Mouse (Mus musculus): ENCODE data around the gene Foxf1.

Foxf1 gene

GRCm38 (mm10) chr8:121084210-121084951 is at the start of gene Foxf1:
Gene Foxf1 (plus strand): TSS chr8:121084386.
- no peak for DNase-seq (ENCODE audit: low spot score)

- no peak for DNase-seq (ENCODE audit: low spot score)
These were observed 48.6 kb upstream of the Foxf1 start for GRCm38 (mm10) chr8:121035611-121036010.

- no peak for DNase-seq (ENCODE audit: low spot score)
These were observed 40.3 kb upstream of the Foxf1 start for GRCm38 (mm10) chr8:121043719-121044440.

GRCm38 (mm10) chr8:121047441-121047840 is 36.7 kb upstream of the Foxf1 start:
- DNase-seq (ENCODE audit: low spot score), result no peak

DNA sequence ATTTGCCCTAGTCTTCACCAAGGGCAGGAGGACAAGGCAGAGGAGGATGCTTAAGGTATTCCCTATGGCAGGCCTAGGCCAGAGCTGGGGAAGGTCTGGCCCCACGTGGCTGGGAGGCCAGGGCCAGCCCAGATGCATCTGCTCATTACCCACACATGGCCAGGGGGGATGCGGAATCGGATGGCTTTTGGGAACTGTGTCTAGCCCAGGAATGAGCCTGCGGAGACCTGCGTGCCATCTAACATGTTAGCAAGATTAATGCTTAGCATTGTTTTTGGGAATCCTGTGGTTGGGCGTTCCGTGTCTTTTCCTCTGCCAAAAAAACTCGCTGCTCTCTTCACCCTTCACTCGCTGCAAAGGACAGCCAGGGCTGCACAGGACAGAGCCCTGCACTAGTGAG is 26.1 kb upstream of the Foxf1 start:
- DNase-seq (ENCODE audit: low spot score), result no peak

DNA sequence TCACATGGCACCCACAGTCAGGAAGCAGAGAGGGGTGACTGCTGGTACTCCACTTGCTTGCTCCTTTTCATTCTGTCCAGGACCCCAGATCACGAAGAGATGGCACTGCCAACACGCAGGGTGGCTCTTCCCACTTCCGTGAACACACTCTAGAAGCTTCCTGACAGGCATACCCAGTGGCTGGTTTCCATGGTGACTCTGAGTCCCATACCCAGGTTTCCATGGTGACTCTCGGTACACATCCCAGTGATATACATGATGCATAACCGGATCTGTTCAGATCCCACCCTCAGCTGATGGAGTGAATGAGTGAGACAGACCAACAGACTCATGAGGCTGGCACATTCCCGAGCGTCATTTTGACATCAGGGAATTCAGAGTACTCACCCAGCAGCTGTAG is 25.1 kb upstream of the Foxf1 start:
- no peak for DNase-seq (ENCODE audit: low spot score)

GRCm38 (mm10) chr8:121062521-121062920 is 21.7 kb upstream of the Foxf1 start:
- no peak for DNase-seq (ENCODE audit: low spot score)

DNA sequence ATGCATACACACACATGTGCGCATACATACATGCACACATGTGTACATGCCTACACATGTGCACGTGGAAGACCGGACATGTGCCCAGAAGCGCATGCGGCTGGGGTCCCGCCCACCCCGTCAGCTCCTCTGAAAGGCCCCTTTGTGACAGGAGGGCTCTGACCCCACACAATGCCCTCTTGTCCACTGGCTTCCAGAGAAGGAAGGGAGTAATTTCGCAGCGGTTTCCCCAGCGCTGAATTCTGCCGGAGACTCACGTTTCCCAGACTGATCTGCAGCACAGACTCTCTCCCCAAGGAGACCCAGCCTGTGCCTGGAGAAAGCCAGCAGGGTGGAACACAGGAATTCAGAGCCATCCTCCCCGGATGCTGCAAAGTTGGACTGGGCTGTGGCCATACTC is 20.5 kb upstream of the Foxf1 start:
- DNase-seq (ENCODE audit: low spot score), result no peak

GRCm38 (mm10) chr8:121071454-121071853 is 12.7 kb upstream of the Foxf1 start:
- DNase-seq (ENCODE audit: low spot score), result no peak

DNA sequence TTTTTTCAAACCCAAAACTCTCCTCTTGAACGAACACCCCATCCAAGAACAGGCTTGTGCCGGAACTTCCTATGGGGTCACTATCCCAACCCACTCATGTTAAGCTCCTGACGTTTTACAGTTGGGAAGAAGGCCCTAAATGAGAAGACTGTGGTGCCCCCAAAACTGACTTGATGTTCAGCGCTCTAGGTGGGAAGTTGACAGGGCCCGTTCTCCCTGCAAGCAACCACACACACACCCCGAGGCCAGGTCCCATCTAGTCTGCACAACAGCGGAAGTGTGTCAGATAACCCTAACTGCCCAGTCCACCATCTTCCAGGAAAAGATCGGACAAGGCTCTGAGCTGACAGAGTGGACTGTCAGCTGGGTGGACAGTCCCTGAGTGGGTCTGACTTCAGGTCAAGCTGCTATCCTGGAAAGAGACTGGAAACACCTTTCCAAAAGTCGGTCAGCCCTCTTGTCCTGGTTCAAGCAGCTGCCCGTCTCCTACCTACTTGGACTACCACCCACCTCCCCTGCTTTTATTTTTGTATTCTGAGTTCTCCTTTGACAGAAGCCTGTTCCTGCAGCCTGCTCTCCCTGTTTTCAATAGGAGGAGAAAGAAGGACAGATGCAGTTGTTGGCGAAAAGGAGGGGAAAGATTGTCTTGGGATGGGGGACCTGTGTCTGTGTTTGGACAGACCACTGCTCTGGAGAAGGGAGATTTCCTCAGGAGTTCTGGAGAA is 11.6 kb upstream of the Foxf1 start:
- no peak for DNase-seq (ENCODE audit: low spot score)

DNA sequence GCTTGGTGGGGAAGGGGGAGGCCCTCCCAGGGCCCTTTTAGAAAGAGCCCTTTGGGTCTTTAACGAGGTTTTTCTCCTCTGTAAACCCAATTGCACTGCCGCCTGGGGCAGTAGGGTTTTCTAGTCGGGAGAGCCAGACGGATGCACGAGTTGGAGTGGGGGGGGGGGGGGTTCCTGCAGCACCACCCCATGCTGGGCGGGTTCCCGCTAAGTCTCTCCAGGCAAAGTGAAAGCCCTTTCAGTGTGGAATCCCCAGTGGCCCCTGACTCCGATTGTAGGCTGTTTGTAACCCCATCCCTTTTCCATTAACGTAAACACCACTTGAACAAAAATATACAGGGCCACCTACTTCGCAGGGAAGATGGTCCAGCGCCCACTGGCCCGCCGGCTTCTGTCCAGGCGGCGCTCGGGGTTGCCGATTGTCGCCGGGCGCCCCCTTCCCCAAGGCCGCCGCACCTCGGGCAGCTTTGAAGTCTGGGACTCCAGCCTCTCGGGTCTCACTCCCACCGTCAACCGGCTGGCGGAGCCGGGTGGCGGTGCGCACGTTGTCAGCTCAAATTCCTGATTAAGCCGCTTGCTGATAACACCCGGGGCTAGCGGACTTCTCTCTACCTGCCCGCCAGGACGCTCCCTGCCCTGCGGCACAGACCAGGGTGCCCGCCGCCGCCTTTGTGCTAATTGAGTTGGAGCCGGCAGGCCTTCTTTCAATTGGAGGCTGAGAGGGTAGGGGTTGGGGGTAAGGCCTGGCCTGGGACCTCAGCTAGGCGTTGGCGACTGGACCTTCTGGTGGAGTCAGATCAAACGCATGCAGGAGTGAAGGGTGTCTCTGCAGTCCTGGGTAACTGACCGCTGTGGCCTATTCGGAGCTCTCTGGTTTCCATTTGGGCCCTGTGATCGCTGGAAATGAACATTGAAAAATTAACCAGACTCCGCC is 10.7 kb upstream of the Foxf1 start:
- DNase-seq (ENCODE audit: low spot score), result no peak

- no peak for DNase-seq (ENCODE audit: low spot score)
These were observed 9.9 kb upstream of the Foxf1 start for GRCm38 (mm10) chr8:121074108-121074847.

- DNase-seq (ENCODE audit: low spot score), result no peak
These were observed 9.4 kb upstream of the Foxf1 start for GRCm38 (mm10) chr8:121074848-121075145.

DNA sequence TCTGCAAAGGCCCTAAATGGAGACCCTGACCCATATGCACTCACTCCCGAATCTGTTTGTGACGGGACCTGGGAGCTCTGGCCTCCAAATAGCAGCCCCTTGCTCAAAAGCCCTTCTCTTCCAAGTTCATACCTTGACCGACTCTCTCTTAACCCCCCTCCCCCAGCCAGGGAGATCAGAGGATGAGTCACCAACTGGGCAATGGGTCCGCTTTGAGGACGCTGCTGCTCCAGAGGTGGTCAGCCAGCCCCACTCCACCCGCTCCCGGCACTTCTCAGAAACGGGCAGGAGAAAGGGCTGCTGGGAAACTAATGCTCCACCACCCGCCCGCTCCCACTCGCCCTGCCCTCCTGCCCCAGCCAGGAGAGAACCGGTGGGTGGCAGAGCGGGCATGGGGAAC is 8.2 kb upstream of the Foxf1 start:
- DNase-seq (ENCODE audit: low spot score), result no peak

- no peak for DNase-seq (ENCODE audit: low spot score)
These were observed 7.6 kb upstream of the Foxf1 start for GRCm38 (mm10) chr8:121076555-121076954.

- no peak for DNase-seq (ENCODE audit: low spot score)
These were observed 5.5 kb upstream of the Foxf1 start for GRCm38 (mm10) chr8:121078721-121079120.

GRCm38 (mm10) chr8:121079201-121079600 is 5.0 kb upstream of the Foxf1 start:
- DNase-seq (ENCODE audit: low spot score), result no peak

DNA sequence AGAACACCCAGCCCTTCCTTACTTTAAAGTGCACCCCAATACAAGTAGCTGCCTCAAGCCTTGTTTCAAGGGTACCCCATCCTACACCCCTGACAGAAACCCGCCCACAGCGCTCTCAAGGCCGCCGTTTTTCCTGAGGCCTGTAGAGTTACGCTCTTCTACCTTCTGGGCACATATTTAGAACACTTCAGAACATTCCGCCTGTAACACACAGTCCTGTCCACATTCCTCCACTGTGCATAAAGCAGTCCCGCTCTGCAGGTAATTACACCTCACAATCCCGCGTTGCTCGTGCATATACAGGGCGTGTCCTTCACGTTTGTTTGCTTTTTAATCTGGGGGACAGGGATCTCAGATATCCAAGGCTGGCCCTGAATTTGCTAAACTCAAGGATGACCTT is 4.2 kb upstream of the Foxf1 start:
- no peak for DNase-seq (ENCODE audit: low spot score)

DNA sequence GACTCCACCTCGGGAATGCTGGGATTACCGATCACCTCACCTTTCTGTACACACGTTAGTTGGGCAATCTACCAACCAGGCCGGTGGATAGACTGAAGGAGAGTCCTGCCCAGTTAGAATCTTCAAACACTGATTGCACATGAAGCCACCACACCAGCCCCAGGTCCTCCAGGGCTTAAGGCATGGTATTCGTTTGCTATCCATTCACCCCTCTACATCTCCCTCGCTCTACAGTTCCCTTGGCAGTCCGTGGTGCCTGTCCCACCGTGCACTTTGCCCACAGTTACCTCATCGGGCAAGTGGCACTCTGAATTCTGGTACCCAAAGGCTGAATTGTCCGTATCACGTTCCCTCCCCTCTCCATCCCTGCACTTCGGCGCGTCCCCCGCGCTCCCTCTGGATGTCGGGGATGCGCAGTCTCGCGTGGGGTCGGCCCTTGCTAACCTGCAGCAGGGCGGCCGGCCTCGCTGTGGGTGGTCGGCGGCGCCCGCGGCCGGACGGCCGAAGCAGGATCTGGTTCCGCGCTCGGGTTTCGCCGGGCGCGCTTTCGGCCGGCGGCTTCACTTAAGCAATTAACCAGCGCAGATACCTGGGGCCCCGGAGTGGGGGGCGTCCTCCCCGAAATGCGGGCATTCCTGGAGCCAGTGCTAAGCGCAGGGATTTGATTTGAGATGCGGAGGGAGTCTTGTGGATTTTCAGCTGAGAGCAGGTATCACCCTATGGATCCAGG is 3.7 kb upstream of the Foxf1 start:
- no peak for DNase-seq (ENCODE audit: low spot score)

GRCm38 (mm10) chr8:121081398-121081797 is 2.8 kb upstream of the Foxf1 start:
- DNase-seq (ENCODE audit: low spot score), result no peak
